Mouse (Mus musculus) stomach, postnatal 0 days (tissue): Measurements from ENCODE around the gene Oxld1. TPM values are rescaled to one million over a fixed set of nuclear protein-coding genes. Genes with fewer than 3 reads are reported as not detected.

ENCODE experiments used
- ATAC-seq: fragments of 200-750 bp; cut with Nextera tagmentation; 2 replicates; pipeline ENCODE4 v1.8.0; 2017; ENCODE audit not compliant: low FRiP score, low TSS enrichment
- DNase-seq: peaks from one replicate; pipeline ENCODE4 v3.0.0-alpha.2; 2016; ENCODE audit warnings: low spot score
- H3K27ac ChIP-seq: fragments of 300-500 bp; sonication (generic); replicated peaks from 2 replicates; pipeline ENCODE4 v1.5.1; 2014; ENCODE audit warnings: mild to moderate bottlenecking, control low read depth
- H3K27me3 ChIP-seq: fragments of 300-500 bp; sonication (generic); 2 replicates; pipeline ENCODE4 v1.6.1; 2014; ENCODE audit warnings: low read length; ENCODE audit not compliant: control insufficient read depth, insufficient read depth
- H3K36me3 ChIP-seq: fragments of 300-500 bp; sonication (generic); 2 replicates; pipeline ENCODE4 v1.6.1; 2014; ENCODE audit warnings: low read length, mixed read lengths; ENCODE audit not compliant: control insufficient read depth, insufficient read depth
- H3K4me1 ChIP-seq: fragments of 300-500 bp; sonication (generic); replicated peaks from 2 replicates; pipeline ENCODE4 v1.6.1; 2014; ENCODE audit warnings: antibody characterized with exemption; ENCODE audit not compliant: control insufficient read depth, insufficient read depth
- H3K4me2 ChIP-seq: fragments of 300-500 bp; sonication (generic); replicated peaks from 2 replicates; pipeline ENCODE4 v1.6.1; 2014; ENCODE audit warnings: low read depth, mild to moderate bottlenecking, control low read depth, moderate library complexity
- H3K4me3 ChIP-seq: fragments of 300-500 bp; sonication (generic); 2 replicates; pipeline ENCODE4 v1.5.1; 2014; ENCODE audit warnings: low read depth, low read length, control low read depth
- H3K9ac ChIP-seq: fragments of 300-500 bp; sonication (generic); 2 replicates; pipeline ENCODE4 v1.6.1; 2014; ENCODE audit warnings: mild to moderate bottlenecking, low read length, control low read depth, mixed read lengths
- H3K9me3 ChIP-seq: fragments of 300-500 bp; sonication (generic); 2 replicates; pipeline ENCODE4 v1.6.1; 2016; ENCODE audit warnings: low read length; ENCODE audit not compliant: control insufficient read depth
- CTCF ChIP-seq: IDR thresholded peaks from 2 replicates; pipeline ENCODE4 v1.5.1; 2016; ENCODE audit warnings: antibody characterized with exemption, low read depth, mild to moderate bottlenecking, moderate library complexity
- EP300 ChIP-seq: optimal IDR thresholded peaks from 2 replicates; pipeline ENCODE3; 2016; ENCODE audit warnings: antibody characterized with exemption
- WGBS: fragments of 180-500 bp; shearing (Covaris S2); extraction: QIAGEN DNeasy Blood & Tissue Kit; methylation state at CpG from one replicate; pipeline ENCODE4 v1.1.7; 2014; 5-methylcytosine and 5-hydroxymethylcytosine counted together
- polyA plus RNA-seq: library from polyadenylated mRNA; unstranded; fragments of >200 nt; fragmentation: Nextera tagmentation; extraction: Ambion mirVana; gene quantifications from 2 replicates; pipeline ENCODE4 v1.2.1, GENCODE M21; 2015

Oxld1 gene
- polyA plus RNA-seq, 1 experiment from 2014 or later: 19.8 TPM

DNA sequence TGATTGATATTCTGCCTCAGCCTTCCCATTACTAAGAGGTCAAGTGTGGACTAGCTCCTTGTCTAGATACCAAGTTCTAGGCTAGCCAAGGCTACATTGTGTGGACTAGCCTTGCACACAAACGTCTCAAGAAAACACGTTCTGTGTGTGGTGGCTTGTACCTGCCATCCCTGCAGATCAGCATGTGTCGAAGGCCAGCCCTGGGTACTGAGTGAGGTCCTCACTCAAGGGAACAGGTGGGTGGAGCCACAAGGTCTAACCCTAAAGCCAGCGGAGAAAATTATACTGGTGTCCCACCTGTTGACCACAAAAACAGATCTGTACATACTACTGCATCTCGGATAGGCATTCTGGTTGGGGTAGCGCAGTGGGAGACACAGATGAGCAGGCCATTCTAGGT, 42.0 kb upstream of the Oxld1 start:
- 65% methylated on average over 6 of the region's 6 CpGs for WGBS
- H3K27ac ChIP-seq: peak overlapping the region; percentile 79
- H3K4me1 ChIP-seq: no peaks in the 10 kb centered on the region
- peak; percentile 11; the same call in 1 of the 2 replicates for ATAC-seq
- no peak overlapping the region for H3K4me2 ChIP-seq
- no peaks in the 10 kb centered on the region for H3K9me3 ChIP-seq
- H3K36me3 ChIP-seq: peaks cover 16% of the 10 kb centered on the region
- no peak for TF ChIP-seq EP300
- no peak for TF ChIP-seq CTCF
- DNase-seq: no peak
- no peaks in the 10 kb centered on the region for H3K27me3 ChIP-seq
- no peak overlapping the region for H3K4me3 ChIP-seq
- H3K9ac ChIP-seq: no peak overlapping the region

DNA sequence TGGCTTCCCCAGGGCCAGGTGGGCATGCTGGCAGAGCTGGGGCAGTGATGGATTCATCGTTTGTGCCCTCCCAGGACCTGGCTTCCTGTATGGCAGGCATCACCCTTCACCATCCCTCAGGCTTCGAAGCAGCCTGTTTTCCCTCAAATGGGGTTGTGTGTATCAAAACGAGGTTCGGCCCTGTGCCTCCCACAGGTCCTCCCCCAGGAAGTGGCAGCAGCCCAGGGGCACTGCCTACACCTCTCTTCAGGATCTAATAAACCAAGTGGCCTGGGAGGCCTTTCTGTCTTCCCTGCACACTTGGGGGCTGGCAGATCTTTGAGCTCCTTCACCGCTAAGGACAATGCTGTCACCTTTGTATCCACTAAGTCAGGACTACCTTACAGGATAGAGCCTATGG, 41.0 kb upstream of the Oxld1 start:
- H3K4me3 ChIP-seq: no peak overlapping the region
- no peak overlapping the region for H3K4me2 ChIP-seq
- no peak for ATAC-seq
- no peak overlapping the region for H3K9ac ChIP-seq
- H3K27me3 ChIP-seq: no peaks in the 10 kb centered on the region
- peaks cover 16% of the 10 kb centered on the region for H3K36me3 ChIP-seq
- TF ChIP-seq EP300 (no peak), CTCF (no peak)
- 82% methylated on average over 5 of the region's 5 CpGs for WGBS
- H3K27ac ChIP-seq: 0 out of 2 replicates have a peak overlapping the region, but pooled peaks have one; percentile 79
- no peaks in the 10 kb centered on the region for H3K9me3 ChIP-seq
- no peak for DNase-seq
- no peaks in the 10 kb centered on the region for H3K4me1 ChIP-seq

DNA sequence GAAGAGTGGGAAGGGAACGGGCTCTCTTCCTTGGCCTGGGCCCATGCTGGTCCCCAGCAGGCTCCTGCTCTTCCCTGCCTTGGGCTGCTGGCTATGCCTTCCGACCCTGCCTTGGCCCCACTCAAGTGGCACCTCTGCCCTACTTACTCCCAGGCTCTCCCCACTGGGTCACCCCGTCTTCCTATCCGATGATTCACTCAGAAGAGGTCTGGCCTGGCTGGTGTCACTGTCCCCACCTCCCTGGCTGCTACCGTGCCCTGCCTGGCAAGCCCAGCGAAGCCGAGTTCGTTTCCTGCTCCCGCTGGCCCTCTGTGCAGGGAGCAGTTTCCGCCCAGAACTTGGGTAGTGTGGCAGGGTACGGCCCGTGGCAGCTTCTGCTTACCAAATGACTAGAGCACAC, 40.4 kb upstream of the Oxld1 start:
- Histone ChIP-seq H3K4me3 (no peak overlapping the region), H3K27ac (peak overlapping the region; percentile 49; the same call in 1 of the 2 replicates), H3K9me3 (no peaks in the 10 kb centered on the region), H3K36me3 (peaks cover 16% of the 10 kb centered on the region), H3K4me2 (no peak overlapping the region), H3K9ac (no peak overlapping the region), H3K27me3 (no peaks in the 10 kb centered on the region), H3K4me1 (0 out of 2 replicates have a peak, but pooled peaks cover 2% of the 10 kb centered on the region)
- TF ChIP-seq EP300: no peak
- no peak for TF ChIP-seq CTCF
- 85% methylated on average over 12 of the region's 12 CpGs for WGBS
- DNase-seq (peak; percentile 56), ATAC-seq (peak; percentile 36)

DNA sequence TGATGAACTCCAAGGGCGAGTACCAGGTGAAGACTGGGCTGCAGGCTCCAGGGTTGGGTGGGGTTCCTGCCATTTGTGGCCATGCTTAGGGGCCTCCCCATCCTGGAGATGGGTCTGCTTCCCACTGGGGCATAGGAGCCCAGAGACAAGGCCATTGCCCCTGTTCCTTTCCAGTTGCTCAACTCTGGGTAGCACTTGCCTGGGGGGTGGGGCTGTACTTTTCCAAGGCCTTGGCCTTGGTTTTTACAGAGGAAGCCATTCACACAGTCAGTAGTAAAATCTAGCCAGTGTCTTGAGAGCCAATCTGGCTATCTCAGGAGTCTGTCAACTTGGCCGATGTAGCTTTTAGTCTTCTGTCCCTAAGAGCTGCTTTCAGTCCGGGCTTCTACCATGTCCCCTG, 39.6 kb upstream of the Oxld1 start:
- Histone ChIP-seq H3K9me3 (no peaks in the 10 kb centered on the region), H3K9ac (no peak overlapping the region), H3K4me2 (no peak overlapping the region), H3K27ac (no peak overlapping the region), H3K27me3 (no peaks in the 10 kb centered on the region), H3K4me3 (no peak overlapping the region), H3K36me3 (peaks cover 16% of the 10 kb centered on the region), H3K4me1 (peaks cover 5% of the 10 kb centered on the region; the same call in 1 of the 2 replicates)
- ATAC-seq (no peak), DNase-seq (no peak)
- 97% methylated on average over 3 of the region's 3 CpGs for WGBS
- TF ChIP-seq EP300 (no peak), CTCF (no peak)

DNA sequence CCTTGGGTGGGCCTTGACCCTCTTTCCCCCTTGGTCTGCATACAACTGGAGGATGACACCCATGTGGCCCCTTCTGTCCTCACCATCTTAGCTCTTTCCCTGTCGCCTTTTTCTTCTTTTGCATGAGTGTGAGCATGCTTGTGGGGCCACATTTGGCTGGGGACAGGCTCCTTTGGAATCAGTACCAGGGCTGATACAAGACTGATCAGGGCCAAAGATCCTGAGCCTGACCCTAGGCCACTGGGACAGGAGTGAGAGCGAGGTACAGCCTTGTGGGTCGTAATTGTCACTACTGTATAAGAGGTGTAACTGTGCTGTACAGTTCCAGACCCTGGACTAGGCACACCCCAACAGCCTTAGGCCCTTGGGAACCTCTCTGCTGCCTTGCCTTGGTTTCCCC, 36.0 kb upstream of the Oxld1 start:
- ATAC-seq: no peak
- Histone ChIP-seq H3K9me3 (no peaks in the 10 kb centered on the region), H3K27ac (no peak overlapping the region), H3K27me3 (no peaks in the 10 kb centered on the region), H3K4me3 (no peak overlapping the region), H3K4me1 (peaks cover 14% of the 10 kb centered on the region), H3K9ac (no peak overlapping the region), H3K4me2 (peak overlapping the region; percentile 91; the same call in 1 of the 2 replicates), H3K36me3 (peaks cover 16% of the 10 kb centered on the region)
- TF ChIP-seq CTCF: no peak
- no peak for DNase-seq
- WGBS: 76% methylated on average over 3 of the region's 3 CpGs

DNA sequence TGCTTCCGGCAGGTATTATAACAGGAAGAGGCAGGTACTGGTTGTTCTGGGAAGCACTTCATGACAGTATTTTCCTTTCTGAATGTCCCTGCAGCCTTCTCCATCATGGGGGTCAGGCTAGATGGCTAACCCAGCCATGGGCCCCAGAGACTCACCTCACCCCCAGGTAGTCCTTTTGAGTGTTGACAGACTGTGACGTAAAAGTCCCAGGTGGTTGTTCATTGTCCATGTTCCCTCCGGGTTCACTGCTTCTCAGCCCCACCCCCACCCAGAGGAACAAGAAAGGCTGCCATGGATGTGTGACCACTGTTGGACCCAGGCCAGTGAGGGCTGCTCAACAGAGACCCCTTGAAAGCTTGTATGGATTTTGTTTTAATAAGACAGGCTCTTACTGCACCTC, 35.5 kb upstream of the Oxld1 start:
- H3K27ac ChIP-seq: peak overlapping the region; percentile 92; the same call in 1 of the 2 replicates
- WGBS: 39% methylated on average over 3 of the region's 3 CpGs
- no peak for ATAC-seq

More for the DNA sequence above, 35.5 kb upstream of the Oxld1 start:
- no peaks in the 10 kb centered on the region for H3K27me3 ChIP-seq
- H3K9ac ChIP-seq: peak overlapping the region; percentile 82
- TF ChIP-seq CTCF (no peak), EP300 (no peak)
- H3K36me3 ChIP-seq: peaks cover 18% of the 10 kb centered on the region
- DNase-seq: peak; percentile 46
- no peaks in the 10 kb centered on the region for H3K9me3 ChIP-seq
- H3K4me1 ChIP-seq: peaks cover 14% of the 10 kb centered on the region
- H3K4me3 ChIP-seq: peak overlapping the region; percentile 93
- peak overlapping the region; percentile 91 for H3K4me2 ChIP-seq
